Mouse (Mus musculus): Measurements from ENCODE around the gene Hrg. TPM values are rescaled to one million over a fixed set of nuclear protein-coding genes. Genes with fewer than 3 reads are reported as not detected.

The Hrg gene
- polyA plus RNA-seq (2016; fragmentation: Nextera tagmentation; extraction: Ambion mirVana) = 0.10 and 0.13 TPM in 2 replicates

DNA sequence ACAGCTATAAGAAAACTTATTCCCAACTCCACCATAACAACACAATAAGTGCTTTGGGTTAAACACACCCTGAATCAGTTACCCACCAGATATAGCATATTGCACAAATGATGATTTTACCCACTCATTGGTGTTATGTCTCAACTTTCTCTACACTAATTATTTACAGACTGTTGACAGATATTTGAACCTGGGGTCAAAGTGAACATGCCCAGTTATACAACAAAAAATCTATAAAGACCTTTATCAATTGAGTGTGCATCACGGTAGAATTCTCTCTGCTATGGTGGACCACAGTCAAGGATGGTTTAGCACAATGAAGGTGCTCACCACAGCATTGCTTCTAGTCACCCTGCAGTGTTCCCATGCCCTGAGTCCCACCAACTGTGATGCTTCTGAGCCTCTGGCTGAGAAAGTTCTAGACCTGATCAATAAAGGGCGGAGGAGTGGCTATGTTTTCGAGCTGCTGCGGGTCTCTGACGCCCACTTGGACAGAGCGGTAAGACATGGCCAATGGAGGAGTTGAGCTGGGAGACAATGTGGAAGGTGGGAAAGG, at the start of gene Hrg:
Gene Hrg, plus strand, starts transcription at position 233 of the 556 bp plus-strand sequence.
- no peaks in the 10 kb centered on the region for H3K4me1 ChIP-seq
- no peak for ATAC-seq
- WGBS (ENCODE audit: insufficient replicate concordance) = 85% methylated on average over 6 of the region's 6 CpGs
- H3K27me3 ChIP-seq (replicated peaks) = no peaks in the 10 kb centered on the region
- no peak within 1 kb of the TSS for H3K27ac ChIP-seq
- H3K4me3 ChIP-seq = no peak within 1 kb of the TSS
- H3K4me2 ChIP-seq = no peak within 1 kb of the TSS
- no peak within 1 kb of the TSS for H3K9ac ChIP-seq
- no peaks in the 10 kb centered on the region for H3K36me3 ChIP-seq
- no peaks in the 10 kb centered on the region for H3K9me3 ChIP-seq (replicated peaks)

- Histone ChIP-seq H3K4me1 (no peaks in the 10 kb centered on the region), H3K36me3 (no peaks in the 10 kb centered on the region), H3K9ac (no peak overlapping the region), H3K4me2 (no peak overlapping the region), H3K27ac (no peak overlapping the region), H3K9me3 (replicated peaks) (no peaks in the 10 kb centered on the region), H3K27me3 (replicated peaks) (no peaks in the 10 kb centered on the region), H3K4me3 (no peak overlapping the region)
- 53% methylated on average over 3 of the region's 3 CpGs for WGBS (ENCODE audit: insufficient replicate concordance)
- no peak for ATAC-seq
These were observed 49.5 kb upstream of the Hrg start for GRCm38 (mm10) chr16:22901326-22901725.

- Histone ChIP-seq H3K27ac (no peak overlapping the region), H3K9ac (no peak overlapping the region), H3K27me3 (replicated peaks) (no peaks in the 10 kb centered on the region), H3K9me3 (replicated peaks) (no peaks in the 10 kb centered on the region), H3K4me1 (no peaks in the 10 kb centered on the region), H3K4me2 (no peak overlapping the region), H3K4me3 (no peak overlapping the region), H3K36me3 (no peaks in the 10 kb centered on the region)
- WGBS (ENCODE audit: insufficient replicate concordance) = 58% methylated on average over 6 of the region's 6 CpGs
- ATAC-seq = no peak
These were observed 41.6 kb upstream of the Hrg start for GRCm38 (mm10) chr16:22909290-22909689.

- Histone ChIP-seq H3K27me3 (replicated peaks) (no peaks in the 10 kb centered on the region), H3K9ac (no peak overlapping the region), H3K9me3 (replicated peaks) (no peaks in the 10 kb centered on the region), H3K4me2 (no peak overlapping the region), H3K4me3 (no peak overlapping the region), H3K36me3 (no peaks in the 10 kb centered on the region), H3K27ac (no peak overlapping the region), H3K4me1 (no peaks in the 10 kb centered on the region)
- ATAC-seq = no peak
- WGBS (ENCODE audit: insufficient replicate concordance) = 59% methylated on average over 3 of the region's 3 CpGs
These were observed 38.9 kb upstream of the Hrg start for GRCm38 (mm10) chr16:22911986-22912385.

DNA sequence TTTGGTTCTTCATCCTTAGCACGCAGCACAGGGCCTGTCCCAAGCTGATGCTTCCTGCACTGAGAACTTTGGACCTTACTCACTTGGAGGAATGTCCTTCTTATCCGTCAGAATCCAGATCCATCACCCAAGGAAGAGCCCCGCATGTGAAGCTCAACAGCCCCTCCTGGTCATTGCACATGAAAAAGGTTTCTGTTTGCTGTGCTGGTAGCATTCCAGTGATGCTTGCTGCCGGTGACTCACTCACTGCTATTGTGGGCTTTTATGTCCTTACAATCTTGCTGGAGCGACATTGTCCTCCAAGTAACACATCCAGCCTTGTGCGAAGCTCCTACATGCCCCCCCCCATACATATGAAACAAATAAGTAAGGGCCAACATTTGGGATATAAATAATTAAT, 38.0 kb upstream of the Hrg start:
- Histone ChIP-seq H3K9me3 (replicated peaks) (no peaks in the 10 kb centered on the region), H3K9ac (no peak overlapping the region), H3K36me3 (no peaks in the 10 kb centered on the region), H3K27ac (no peak overlapping the region), H3K4me2 (no peak overlapping the region), H3K4me1 (no peaks in the 10 kb centered on the region), H3K4me3 (no peak overlapping the region), H3K27me3 (replicated peaks) (no peaks in the 10 kb centered on the region)
- WGBS (ENCODE audit: insufficient replicate concordance) = 68% methylated on average over 6 of the region's 6 CpGs
- no peak for ATAC-seq

DNA sequence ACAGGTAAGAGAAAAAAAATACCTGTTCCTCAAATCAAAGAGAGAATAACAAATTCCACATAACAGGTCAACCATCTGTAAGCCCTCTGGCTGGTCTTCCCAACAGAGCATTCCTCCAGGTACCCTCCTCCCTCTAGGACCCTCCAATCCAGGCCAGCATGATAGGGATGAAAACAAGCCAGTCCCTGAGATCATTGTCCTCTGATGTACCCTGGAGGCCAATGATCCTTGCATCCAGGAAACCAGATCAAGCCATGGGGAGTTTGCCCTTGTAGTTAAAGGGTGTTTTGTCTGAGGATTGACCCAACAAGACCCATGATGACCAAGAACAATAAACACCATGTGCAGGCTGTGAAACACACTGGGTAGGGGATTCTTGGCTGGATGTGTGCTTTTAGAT, 36.6 kb upstream of the Hrg start:
- Histone ChIP-seq H3K9me3 (replicated peaks) (no peaks in the 10 kb centered on the region), H3K36me3 (no peaks in the 10 kb centered on the region), H3K4me2 (no peak overlapping the region), H3K27ac (no peak overlapping the region), H3K27me3 (replicated peaks) (no peaks in the 10 kb centered on the region), H3K4me3 (no peak overlapping the region), H3K4me1 (no peaks in the 10 kb centered on the region), H3K9ac (no peak overlapping the region)
- no peak for ATAC-seq

DNA sequence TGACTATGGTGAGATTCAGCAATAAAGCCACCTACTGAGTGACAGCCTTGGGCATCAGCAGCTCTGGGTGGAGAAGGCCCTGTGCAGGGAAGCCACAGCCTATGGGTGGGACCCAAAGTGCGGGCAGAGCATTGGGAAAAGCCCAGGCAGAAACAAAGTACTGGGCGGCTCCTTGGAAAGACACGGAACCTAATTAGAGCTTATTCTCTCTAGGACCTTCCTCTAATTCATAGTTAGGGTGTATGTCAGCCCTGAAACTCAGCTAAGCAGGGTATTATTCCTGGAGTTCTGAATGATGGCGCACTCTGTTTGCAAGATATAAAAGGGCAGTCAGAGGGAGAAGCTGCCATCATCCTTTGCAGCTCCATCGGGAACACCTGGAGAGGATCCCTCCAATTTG, 32.8 kb upstream of the Hrg start, which contains the start of gene Fetub:
Gene Fetub, plus strand, starts transcription at position 301 of the 400 bp plus-strand sequence.
- ATAC-seq = no peak
- no peaks in the 10 kb centered on the region for H3K9me3 ChIP-seq (replicated peaks)
- H3K36me3 ChIP-seq = no peaks in the 10 kb centered on the region
- no peak within 1 kb of the TSS for H3K27ac ChIP-seq
- H3K4me3 ChIP-seq = no peak within 1 kb of the TSS
- no peak within 1 kb of the TSS for H3K9ac ChIP-seq
- no peaks in the 10 kb centered on the region for H3K27me3 ChIP-seq (replicated peaks)
- H3K4me1 ChIP-seq = 0 out of 2 replicates have a peak, but pooled peaks cover 5% of the 10 kb centered on the region
- H3K4me2 ChIP-seq = no peak within 1 kb of the TSS
- WGBS (ENCODE audit: insufficient replicate concordance) = 82% methylated on average over 5 of the region's 5 CpGs

DNA sequence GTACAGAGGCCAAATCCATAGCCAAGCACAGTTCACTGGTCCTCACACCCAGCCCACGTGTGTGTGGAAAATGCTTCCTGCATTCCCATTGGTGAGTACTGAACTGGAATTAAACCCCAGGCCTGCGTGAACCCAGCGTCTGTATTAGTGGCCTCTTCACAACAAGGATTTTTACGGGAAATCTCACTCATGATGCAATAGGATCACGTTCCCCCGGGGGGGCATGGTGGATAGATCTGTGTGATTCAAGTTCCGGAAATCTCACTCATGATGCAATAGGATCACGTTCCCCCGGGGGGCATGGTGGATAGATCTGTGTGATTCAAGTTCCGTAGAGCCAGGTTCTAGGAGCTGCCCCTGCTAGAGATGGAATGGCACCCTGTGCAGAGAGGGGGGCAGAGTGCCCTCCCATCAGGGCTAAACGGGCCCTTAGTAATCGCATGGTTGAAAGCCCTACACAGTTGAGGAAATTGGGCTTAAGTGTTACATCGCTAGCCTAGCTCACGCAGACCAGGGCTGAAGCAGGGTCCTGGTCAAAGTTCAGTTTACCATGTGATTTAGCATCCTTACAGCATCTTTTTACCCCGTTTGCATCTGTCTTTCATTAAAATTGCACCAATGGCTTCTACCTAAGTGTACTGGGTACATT, 32.1 kb upstream of the Hrg start:
- Histone ChIP-seq H3K27me3 (replicated peaks) (no peaks in the 10 kb centered on the region), H3K4me2 (no peak overlapping the region), H3K4me3 (no peak overlapping the region), H3K9me3 (replicated peaks) (no peaks in the 10 kb centered on the region), H3K9ac (no peak overlapping the region), H3K36me3 (no peaks in the 10 kb centered on the region), H3K27ac (no peak overlapping the region), H3K4me1 (0 out of 2 replicates have a peak, but pooled peaks cover 5% of the 10 kb centered on the region)
- 71% methylated on average over 15 of the region's 15 CpGs for WGBS (ENCODE audit: insufficient replicate concordance)
- no peak for ATAC-seq

- Histone ChIP-seq H3K4me3 (no peak overlapping the region), H3K27me3 (replicated peaks) (no peaks in the 10 kb centered on the region), H3K36me3 (no peaks in the 10 kb centered on the region), H3K9ac (no peak overlapping the region), H3K4me2 (no peak overlapping the region), H3K4me1 (0 out of 2 replicates have a peak, but pooled peaks cover 5% of the 10 kb centered on the region), H3K9me3 (replicated peaks) (no peaks in the 10 kb centered on the region), H3K27ac (no peak overlapping the region)
- 42% methylated on average over 18 of the region's 18 CpGs for WGBS (ENCODE audit: insufficient replicate concordance)
- no peak for ATAC-seq
These were observed 30.7 kb upstream of the Hrg start for GRCm38 (mm10) chr16:22919971-22920854.

- H3K9me3 ChIP-seq (replicated peaks) = no peaks in the 10 kb centered on the region
- H3K36me3 ChIP-seq = no peaks in the 10 kb centered on the region
- no peak overlapping the region for H3K9ac ChIP-seq
- 0 out of 2 replicates have a peak, but pooled peaks cover 5% of the 10 kb centered on the region for H3K4me1 ChIP-seq
- H3K27ac ChIP-seq = no peak overlapping the region
- 72% methylated on average over 5 of the region's 5 CpGs for WGBS (ENCODE audit: insufficient replicate concordance)
- no peak for ATAC-seq
- no peak overlapping the region for H3K4me2 ChIP-seq
- no peak overlapping the region for H3K4me3 ChIP-seq
- H3K27me3 ChIP-seq (replicated peaks) = no peaks in the 10 kb centered on the region
These were observed 29.1 kb upstream of the Hrg start for GRCm38 (mm10) chr16:22921761-22922160.

- Histone ChIP-seq H3K27ac (no peak overlapping the region), H3K4me2 (no peak overlapping the region), H3K4me1 (0 out of 2 replicates have a peak, but pooled peaks cover 5% of the 10 kb centered on the region), H3K27me3 (replicated peaks) (no peaks in the 10 kb centered on the region), H3K4me3 (no peak overlapping the region), H3K36me3 (no peaks in the 10 kb centered on the region), H3K9me3 (replicated peaks) (no peaks in the 10 kb centered on the region), H3K9ac (no peak overlapping the region)
- 70% methylated on average over 4 of the region's 4 CpGs for WGBS (ENCODE audit: insufficient replicate concordance)
- ATAC-seq = no peak
These were observed 28.4 kb upstream of the Hrg start for GRCm38 (mm10) chr16:22922433-22922832.

- H3K27ac ChIP-seq = no peak overlapping the region
- H3K9ac ChIP-seq = no peak overlapping the region
- no peaks in the 10 kb centered on the region for H3K4me1 ChIP-seq
- ATAC-seq = no peak
- H3K27me3 ChIP-seq (replicated peaks) = no peaks in the 10 kb centered on the region
- H3K4me3 ChIP-seq = no peak overlapping the region
- WGBS (ENCODE audit: insufficient replicate concordance) = 61% methylated on average over 6 of the region's 6 CpGs
- H3K4me2 ChIP-seq = no peak overlapping the region
- no peaks in the 10 kb centered on the region for H3K36me3 ChIP-seq
- no peaks in the 10 kb centered on the region for H3K9me3 ChIP-seq (replicated peaks)
These were observed 21.3 kb upstream of the Hrg start for GRCm38 (mm10) chr16:22929575-22929974.

All from liver, embryonic 12.5 days (tissue).